Mouse (Mus musculus): ENCODE data around the gene Siglech. TPM values are rescaled to one million over a fixed set of nuclear protein-coding genes. Genes with fewer than 3 reads are reported as not detected.
A peak's percentile ranks its signal among the peaks of the same experiment; 100 is the strongest.

Gene Siglech
- 2.2 and 2.7 TPM in 2 replicates for polyA plus RNA-seq (2015; fragmentation: Nextera tagmentation; extraction: Ambion mirVana)

- H3K4me3 ChIP-seq (replicated peaks; ENCODE audit: low read length): no peak within 1 kb of the TSS
- no peak within 1 kb of the TSS for H3K9ac ChIP-seq (replicated peaks; ENCODE audit: low read depth, low read length)
- 40% methylated on average over 3 of the region's 3 CpGs for WGBS
- H3K36me3 ChIP-seq (ENCODE audit: control insufficient read depth, insufficient read depth): no peaks in the 10 kb centered on the region
- H3K27me3 ChIP-seq (replicated peaks; ENCODE audit: control insufficient read depth, insufficient read depth, low read length): no peaks in the 10 kb centered on the region
- no peak for ATAC-seq
- H3K9me3 ChIP-seq (ENCODE audit: control insufficient read depth, low read length): no peaks in the 10 kb centered on the region
- H3K4me2 ChIP-seq (ENCODE audit: low read length): no peak within 1 kb of the TSS
- no peaks in the 10 kb centered on the region for H3K4me1 ChIP-seq (replicated peaks; ENCODE audit: control insufficient read depth, insufficient read depth, low read length)
- no peak within 1 kb of the TSS for H3K27ac ChIP-seq (ENCODE audit: low read length)
These were observed at the start of gene Siglech for GRCm38 (mm10) chr7:55767926-55768325. TSS of gene Siglech (plus strand) at chr7:55768178.

- Histone ChIP-seq H3K27ac (ENCODE audit: low read length) (no peak overlapping the region), H3K4me1 (replicated peaks; ENCODE audit: control insufficient read depth, insufficient read depth, low read length) (no peaks in the 10 kb centered on the region), H3K36me3 (ENCODE audit: control insufficient read depth, insufficient read depth) (no peaks in the 10 kb centered on the region), H3K4me2 (ENCODE audit: low read length) (no peak overlapping the region), H3K4me3 (replicated peaks; ENCODE audit: low read length) (no peak overlapping the region), H3K9ac (replicated peaks; ENCODE audit: low read depth, low read length) (no peak overlapping the region), H3K27me3 (replicated peaks; ENCODE audit: control insufficient read depth, insufficient read depth, low read length) (no peaks in the 10 kb centered on the region), H3K9me3 (ENCODE audit: control insufficient read depth, low read length) (no peaks in the 10 kb centered on the region)
- ATAC-seq: no peak
- 61% methylated on average over 7 of the region's 7 CpGs for WGBS
These were observed 45.3 kb upstream of the Siglech start for GRCm38 (mm10) chr7:55722673-55723072.

- Histone ChIP-seq H3K36me3 (ENCODE audit: control insufficient read depth, insufficient read depth) (no peaks in the 10 kb centered on the region), H3K4me1 (replicated peaks; ENCODE audit: control insufficient read depth, insufficient read depth, low read length) (no peaks in the 10 kb centered on the region), H3K27ac (ENCODE audit: low read length) (no peak overlapping the region), H3K27me3 (replicated peaks; ENCODE audit: control insufficient read depth, insufficient read depth, low read length) (no peaks in the 10 kb centered on the region), H3K4me2 (ENCODE audit: low read length) (no peak overlapping the region), H3K4me3 (replicated peaks; ENCODE audit: low read length) (no peak overlapping the region), H3K9ac (replicated peaks; ENCODE audit: low read depth, low read length) (no peak overlapping the region), H3K9me3 (ENCODE audit: control insufficient read depth, low read length) (no peaks in the 10 kb centered on the region)
- ATAC-seq: no peak
- 67% methylated on average over 1 of the region's 1 CpGs for WGBS
These were observed 39.1 kb upstream of the Siglech start for GRCm38 (mm10) chr7:55728903-55729302.

GRCm38 (mm10) chr7:55734483-55734882 lies 33.5 kb upstream of the Siglech start:
- Histone ChIP-seq H3K9me3 (ENCODE audit: control insufficient read depth, low read length) (no peaks in the 10 kb centered on the region), H3K27ac (ENCODE audit: low read length) (no peak overlapping the region), H3K4me2 (ENCODE audit: low read length) (no peak overlapping the region), H3K9ac (replicated peaks; ENCODE audit: low read depth, low read length) (no peak overlapping the region), H3K27me3 (replicated peaks; ENCODE audit: control insufficient read depth, insufficient read depth, low read length) (no peaks in the 10 kb centered on the region), H3K4me1 (replicated peaks; ENCODE audit: control insufficient read depth, insufficient read depth, low read length) (no peaks in the 10 kb centered on the region), H3K36me3 (ENCODE audit: control insufficient read depth, insufficient read depth) (no peaks in the 10 kb centered on the region), H3K4me3 (replicated peaks; ENCODE audit: low read length) (no peak overlapping the region)
- no peak for ATAC-seq
- 97% methylated on average over 2 of the region's 2 CpGs for WGBS

- no peaks in the 10 kb centered on the region for H3K9me3 ChIP-seq (ENCODE audit: control insufficient read depth, low read length)
- no peak overlapping the region for H3K27ac ChIP-seq (ENCODE audit: low read length)
- H3K27me3 ChIP-seq (replicated peaks; ENCODE audit: control insufficient read depth, insufficient read depth, low read length): no peaks in the 10 kb centered on the region
- H3K4me1 ChIP-seq (replicated peaks; ENCODE audit: control insufficient read depth, insufficient read depth, low read length): no peaks in the 10 kb centered on the region
- H3K9ac ChIP-seq (replicated peaks; ENCODE audit: low read depth, low read length): no peak overlapping the region
- H3K4me3 ChIP-seq (replicated peaks; ENCODE audit: low read length): no peak overlapping the region
- H3K36me3 ChIP-seq (ENCODE audit: control insufficient read depth, insufficient read depth): no peaks in the 10 kb centered on the region
- 45% methylated on average over 4 of the region's 4 CpGs for WGBS
- peak; percentile 81 for ATAC-seq
- H3K4me2 ChIP-seq (ENCODE audit: low read length): no peak overlapping the region
These were observed 30.7 kb upstream of the Siglech start for GRCm38 (mm10) chr7:55737125-55737912.

- H3K27me3 ChIP-seq (replicated peaks; ENCODE audit: control insufficient read depth, insufficient read depth, low read length): no peaks in the 10 kb centered on the region
- H3K9ac ChIP-seq (replicated peaks; ENCODE audit: low read depth, low read length): no peak overlapping the region
- H3K27ac ChIP-seq (ENCODE audit: low read length): peak overlapping the region; percentile 68
- H3K4me3 ChIP-seq (replicated peaks; ENCODE audit: low read length): no peak overlapping the region
- H3K36me3 ChIP-seq (ENCODE audit: control insufficient read depth, insufficient read depth): no peaks in the 10 kb centered on the region
- H3K9me3 ChIP-seq (ENCODE audit: control insufficient read depth, low read length): no peaks in the 10 kb centered on the region
- peak; percentile 74 for ATAC-seq
- no peak overlapping the region for H3K4me2 ChIP-seq (ENCODE audit: low read length)
- peaks cover 13% of the 10 kb centered on the region for H3K4me1 ChIP-seq (replicated peaks; ENCODE audit: control insufficient read depth, insufficient read depth, low read length)
- WGBS: 73% methylated on average over 3 of the region's 3 CpGs
These were observed 24.2 kb upstream of the Siglech start for GRCm38 (mm10) chr7:55743614-55744267.

GRCm38 (mm10) chr7:55744566-55745220 lies 23.3 kb upstream of the Siglech start:
- Histone ChIP-seq H3K4me1 (replicated peaks; ENCODE audit: control insufficient read depth, insufficient read depth, low read length) (peaks cover 13% of the 10 kb centered on the region), H3K27me3 (replicated peaks; ENCODE audit: control insufficient read depth, insufficient read depth, low read length) (no peaks in the 10 kb centered on the region), H3K9ac (replicated peaks; ENCODE audit: low read depth, low read length) (no peak overlapping the region), H3K9me3 (ENCODE audit: control insufficient read depth, low read length) (no peaks in the 10 kb centered on the region), H3K4me3 (replicated peaks; ENCODE audit: low read length) (no peak overlapping the region), H3K4me2 (ENCODE audit: low read length) (no peak overlapping the region), H3K36me3 (ENCODE audit: control insufficient read depth, insufficient read depth) (no peaks in the 10 kb centered on the region), H3K27ac (ENCODE audit: low read length) (peak overlapping the region; percentile 68)
- ATAC-seq: peak; percentile 92
- 26% methylated on average over 10 of the region's 10 CpGs for WGBS

GRCm38 (mm10) chr7:55750841-55751240 lies 17.1 kb upstream of the Siglech start:
- Histone ChIP-seq H3K36me3 (ENCODE audit: control insufficient read depth, insufficient read depth) (no peaks in the 10 kb centered on the region), H3K4me3 (replicated peaks; ENCODE audit: low read length) (no peak overlapping the region), H3K27me3 (replicated peaks; ENCODE audit: control insufficient read depth, insufficient read depth, low read length) (no peaks in the 10 kb centered on the region), H3K9ac (replicated peaks; ENCODE audit: low read depth, low read length) (no peak overlapping the region), H3K27ac (ENCODE audit: low read length) (no peak overlapping the region), H3K9me3 (ENCODE audit: control insufficient read depth, low read length) (no peaks in the 10 kb centered on the region), H3K4me2 (ENCODE audit: low read length) (no peak overlapping the region), H3K4me1 (replicated peaks; ENCODE audit: control insufficient read depth, insufficient read depth, low read length) (no peaks in the 10 kb centered on the region)
- WGBS: 76% methylated on average over 3 of the region's 3 CpGs
- ATAC-seq: no peak

GRCm38 (mm10) chr7:55759346-55759745 lies 8.6 kb upstream of the Siglech start:
- Histone ChIP-seq H3K4me3 (replicated peaks; ENCODE audit: low read length) (no peak overlapping the region), H3K9me3 (ENCODE audit: control insufficient read depth, low read length) (no peaks in the 10 kb centered on the region), H3K27me3 (replicated peaks; ENCODE audit: control insufficient read depth, insufficient read depth, low read length) (no peaks in the 10 kb centered on the region), H3K36me3 (ENCODE audit: control insufficient read depth, insufficient read depth) (no peaks in the 10 kb centered on the region), H3K4me2 (ENCODE audit: low read length) (no peak overlapping the region), H3K9ac (replicated peaks; ENCODE audit: low read depth, low read length) (no peak overlapping the region), H3K4me1 (replicated peaks; ENCODE audit: control insufficient read depth, insufficient read depth, low read length) (no peaks in the 10 kb centered on the region), H3K27ac (ENCODE audit: low read length) (no peak overlapping the region)
- WGBS: 67% methylated on average over 3 of the region's 3 CpGs
- no peak for ATAC-seq
